22 mouse cellular contexts compared by ENCODE assay signal in the genomic region with DNA sequence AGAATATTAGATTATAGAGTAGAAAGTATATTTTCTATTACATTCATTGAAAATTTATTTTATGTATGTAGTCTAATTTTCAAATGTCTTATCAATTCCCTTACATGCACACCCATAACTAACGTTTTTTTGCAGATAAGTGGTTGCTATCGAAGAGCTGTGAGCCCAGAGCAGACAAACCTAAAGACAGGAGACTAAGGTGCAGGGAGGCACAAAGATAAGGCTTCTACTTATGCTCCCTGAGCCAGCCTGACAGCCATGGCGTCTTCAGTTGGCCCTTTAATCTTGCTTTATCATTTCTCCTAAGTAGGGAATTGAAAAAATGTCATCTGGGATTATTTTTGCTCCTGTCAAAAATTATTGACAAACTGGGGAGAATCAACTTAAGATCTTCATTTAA. TPM values are rescaled to one million over a fixed set of nuclear protein-coding genes. Genes with fewer than 3 reads are reported as not detected.
DNase-seq lines count a peak whose midpoint lies in the region; ATAC-seq and TF ChIP-seq lines count a peak whose summit lies in the region.
"Had no signal": no experiment of that assay in that cellular context is flagged by ENCODE, and none has a peak within 500 bp of the region (broad histone marks: within the 10 kb centered on the region; RNA-seq: fewer than 3 reads in every experiment).

No protein-coding gene starts in this region.

- DNase-seq in heart, postnatal 4 days = no peak
- DNase-seq in MEL (ENCODE audit: low read depth, low spot score) = peak; percentile 87
- peak; percentile 84 to 92 (median 86) for DNase-seq in liver, embryonic 14.5 days (ENCODE audit: low read depth in 3 of 3, low spot score in 3 of 3)
- DNase-seq in embryo, embryonic 10 days (ENCODE audit: low spot score) = no peak
- no peak for DNase-seq in retina, postnatal 1 day
- DNase-seq in lung, postnatal 36 days = no peak
- DNase-seq: adrenal gland, postnatal 25 days; cerebellum, adult 11 months; gastrocnemius, postnatal 10 days; kidney, adult 9 months; left cerebral cortex, postnatal 4 days; lung, adult 2 months; thymus, postnatal 25 days had no signal

- H3K27ac ChIP-seq in heart, embryonic 11.5 days (ENCODE audit: low read depth, low read length) = no peak overlapping the region
- H3K27ac ChIP-seq in MEL (ENCODE audit: control insufficient read depth, low read depth, low read length) = peak overlapping the region; percentile 98
- peak overlapping the region; percentile 93 for H3K27ac ChIP-seq in liver, embryonic 14.5 days
- H3K27ac ChIP-seq: embryonic facial prominence, embryonic 12.5 days; forebrain, embryonic 10.5 days; heart, embryonic 13.5 days; layer of hippocampus, adult 2 months had no signal

- no peak for TF ChIP-seq RAD21 in MEL (IDR thresholded peaks at IDR 0.05; ENCODE audit: low read depth, low read length)

- H3K36me3 ChIP-seq in heart, embryonic 11.5 days (ENCODE audit: control insufficient read depth, insufficient read depth, low read length) = no peaks in the 10 kb centered on the region
- H3K36me3 ChIP-seq in MEL (ENCODE audit: control insufficient read depth in 1 of 2, insufficient read depth in 2 of 2, low read length in 2 of 2) = peaks cover 16 to 69% of the 10 kb centered on the region in 2 experiments
- peaks cover 41% of the 10 kb centered on the region for H3K36me3 ChIP-seq in liver, embryonic 14.5 days (replicated peaks; ENCODE audit: control insufficient read depth, insufficient read depth, low read depth)
- H3K36me3 ChIP-seq: embryonic facial prominence, embryonic 12.5 days; forebrain, embryonic 10.5 days; heart, embryonic 13.5 days had no signal

- no peak overlapping the region for H3K4me3 ChIP-seq in heart, embryonic 11.5 days (ENCODE audit: low read depth, low read length)
- peak overlapping the region in 1 of 2 experiments; percentile 7; a peak in 1 of 4 replicates for H3K4me3 ChIP-seq in MEL (ENCODE audit: control insufficient read depth in 1 of 2, insufficient read depth in 1 of 2, low read depth in 2 of 2, low read length in 2 of 2)
- no peak overlapping the region; a peak in 1 of 4 replicates for H3K4me3 ChIP-seq in liver, embryonic 14.5 days (ENCODE audit: insufficient read depth in 1 of 2, low read depth in 2 of 2, low read length in 2 of 2)
- H3K4me3 ChIP-seq: embryonic facial prominence, embryonic 12.5 days; forebrain, embryonic 10.5 days; heart, embryonic 13.5 days; layer of hippocampus, adult 2 months had no signal

- 0 out of 2 replicates have a peak, but pooled peaks cover 3% of the 10 kb centered on the region for H3K4me1 ChIP-seq in heart, embryonic 11.5 days (ENCODE audit: control insufficient read depth, insufficient read depth, low read length)
- H3K4me1 ChIP-seq in MEL (ENCODE audit: control insufficient read depth in 1 of 2, insufficient read depth in 2 of 2, low read length in 2 of 2) = peaks cover 46 to 49% of the 10 kb centered on the region in 2 experiments
- peaks cover 54 to 58% of the 10 kb centered on the region in 2 experiments for H3K4me1 ChIP-seq in liver, embryonic 14.5 days (replicated peaks; ENCODE audit: control insufficient read depth in 2 of 2, insufficient read depth in 2 of 2, low read length in 1 of 2)
- H3K4me1 ChIP-seq: embryonic facial prominence, embryonic 12.5 days had no signal

- H3K9me3 ChIP-seq in heart, embryonic 11.5 days (replicated peaks; ENCODE audit: control insufficient read depth, low read length) = no peaks in the 10 kb centered on the region
- H3K9me3 ChIP-seq in MEL (replicated peaks; ENCODE audit: insufficient read depth, low read length) = no peaks in the 10 kb centered on the region
- H3K9me3 ChIP-seq in liver, embryonic 14.5 days (ENCODE audit: control insufficient read depth, low read length) = no peaks in the 10 kb centered on the region
- H3K9me3 ChIP-seq: embryonic facial prominence, embryonic 12.5 days; forebrain, embryonic 10.5 days; heart, embryonic 13.5 days had no signal

- H3K4me2 ChIP-seq in heart, embryonic 11.5 days = no peak overlapping the region
- H3K4me2 ChIP-seq in liver, embryonic 14.5 days (ENCODE audit: low read depth) = peak overlapping the region; percentile 74
- H3K4me2 ChIP-seq: embryonic facial prominence, embryonic 12.5 days; heart, embryonic 13.5 days had no signal

- peak; percentile 99 for TF ChIP-seq EP300 in MEL (IDR thresholded peaks at IDR 0.05; ENCODE audit: low read depth in 1 of 2, low read length in 2 of 2)
- peak; percentile 99 for TF ChIP-seq EP300 in liver, embryonic 14.5 days (IDR thresholded peaks at IDR 0.05; ENCODE audit: low read depth)

- 30% methylated on average over 3 of the region's 3 CpGs for WGBS in heart, embryonic 11.5 days (ENCODE audit: insufficient replicate concordance)
- WGBS in liver, embryonic 14.5 days (ENCODE audit: insufficient replicate concordance) = 7% methylated on average over 3 of the region's 3 CpGs

- peaks cover 50% of the 10 kb centered on the region for H3K79me2 ChIP-seq in MEL (ENCODE audit: control insufficient read depth, insufficient read depth, low read length, poor library complexity)

- no peak for TF ChIP-seq CTCF in MEL (IDR thresholded peaks at IDR 0.05 in 2 of 3, conservative IDR thresholded peaks at IDR 0.05 in 1 of 3; ENCODE audit: control insufficient read depth in 1 of 3, insufficient read depth in 1 of 3, low read depth in 2 of 3, low read length in 3 of 3, poor library complexity in 1 of 3, severe bottlenecking in 1 of 3)
- TF ChIP-seq CTCF in liver, embryonic 14.5 days (IDR thresholded peaks at IDR 0.05; ENCODE audit: low read depth) = no peak

- H3K27me3 ChIP-seq in heart, embryonic 11.5 days (ENCODE audit: control insufficient read depth, insufficient read depth, low read length) = no peaks in the 10 kb centered on the region
- H3K27me3 ChIP-seq in MEL (ENCODE audit: control insufficient read depth in 1 of 2, insufficient read depth in 2 of 2, low read length in 2 of 2) = no peaks in the 10 kb centered on the region
- no peaks in the 10 kb centered on the region for H3K27me3 ChIP-seq in liver, embryonic 14.5 days (ENCODE audit: control insufficient read depth, insufficient read depth, low read length)
- H3K27me3 ChIP-seq: embryonic facial prominence, embryonic 12.5 days; heart, embryonic 13.5 days; Patski had no signal

- no peak for TF ChIP-seq POLR2A in MEL (IDR thresholded peaks at IDR 0.05; ENCODE audit: control insufficient read depth in 1 of 2, insufficient read depth in 1 of 2, low read depth in 1 of 2, low read length in 2 of 2, poor library complexity in 1 of 2)

- peak; percentile 51; the same call in 1 of the 2 replicates for ATAC-seq in heart, embryonic 11.5 days (replicated peaks; ENCODE audit: insufficient number of reproducible peaks, low FRiP score, low TSS enrichment)
- ATAC-seq in common myeloid progenitor, adult 5-6 weeks (replicated peaks; ENCODE audit: low read depth, poor library complexity, severe bottlenecking) = peak; percentile 58
- peak; percentile 87 for ATAC-seq in liver, embryonic 14.5 days (ENCODE audit: insufficient read depth)
- ATAC-seq: activated CD4-positive, CD25-positive, alpha-beta regulatory T cell, adult 4 months; midbrain, embryonic 16.5 days; Patski had no signal

- no peak overlapping the region for H3K9ac ChIP-seq in heart, embryonic 11.5 days (ENCODE audit: low read depth, low read length)
- H3K9ac ChIP-seq in MEL (ENCODE audit: control insufficient read depth, low read depth, low read length, poor library complexity, severe bottlenecking) = no peak overlapping the region
- H3K9ac ChIP-seq in liver, embryonic 14.5 days (replicated peaks) = no peak overlapping the region
- H3K9ac ChIP-seq: embryonic facial prominence, embryonic 12.5 days; heart, embryonic 13.5 days had no signal

TF ChIP-seq in MEL, 35 proteins besides CTCF, POLR2A, EP300 and RAD21 (continues in another document):
- TF ChIP-seq RCOR1 (IDR thresholded peaks at IDR 0.05; ENCODE audit: low read depth, low read length) (peak; percentile 79), ZMIZ1 (IDR thresholded peaks at IDR 0.05; ENCODE audit: low read depth, low read length) (no peak), MAZ (IDR thresholded peaks at IDR 0.05; ENCODE audit: low read depth, low read length) (no peak), SMC3 (IDR thresholded peaks at IDR 0.05; ENCODE audit: low read depth, low read length) (no peak), POLR2AphosphoS2 (IDR thresholded peaks at IDR 0.05; ENCODE audit: low read length) (no peak), USF1 (IDR thresholded peaks at IDR 0.05; ENCODE audit: low read depth, low read length) (no peak), ETS1 (IDR thresholded peaks at IDR 0.05; ENCODE audit: low read depth, low read length) (peak; percentile 90), TBP (IDR thresholded peaks at IDR 0.05; ENCODE audit: low read depth, low read length) (peak; percentile 67), USF2 (IDR thresholded peaks at IDR 0.05; ENCODE audit: borderline replicate concordance in 1 of 2, insufficient read depth in 1 of 2, low read depth in 1 of 2, low read length in 2 of 2) (no peak), HCFC1 (IDR thresholded peaks at IDR 0.05; ENCODE audit: low read depth, low read length) (peak; percentile 34; the same call in 1 of the 2 replicates), MYC (IDR thresholded peaks at IDR 0.05; ENCODE audit: low read depth, low read length) (no peak), GABPA (IDR thresholded peaks at IDR 0.05; ENCODE audit: low read depth, low read length) (no peak), NRF1 (IDR thresholded peaks at IDR 0.05; ENCODE audit: insufficient read depth, low read depth, low read length, poor library complexity, severe bottlenecking) (no peak)

RNA-seq across cellular contexts. Expression of a gene that starts 6.6 kb away (rescaled TPM):
- polyA plus RNA-seq in heart, embryonic 11.5 days (2014; fragmentation: Nextera tagmentation; extraction: Ambion mirVana) = 9.8 and 11.0 TPM in 2 replicates
- total RNA-seq in heart, postnatal 4 days (2021) = 10 to 100 TPM in 1 of 2 experiments, 1 to 10 TPM in 1; 9.4 to 11.7 TPM
- total RNA-seq in MEL (2012; rRNA removed) = 22.2 and 30.2 TPM in 2 replicates
- 10 to 100 TPM in 1 of 2 experiments, not detected in 1; 32.0 TPM for polyA plus RNA-seq in MEL (2012; ENCODE audit: insufficient read depth in 1 of 2, insufficient read length in 2 of 2, low read depth in 1 of 2, low replicate concordance in 2 of 2, missing spikeins in 1 of 2)
- total RNA-seq in common myeloid progenitor, adult 5-6 weeks (2017) = 20.1 and 22.3 TPM in 2 replicates
- 16.9 and 24.2 TPM in 2 replicates for polyA plus RNA-seq in liver, embryonic 14.5 days (2012; rRNA removed)
- polyA plus RNA-seq in liver, embryonic 14.5 days (2014; fragmentation: Nextera tagmentation; extraction: Ambion mirVana) = 51.9 and 56.9 TPM in 2 replicates

RNA-seq across cellular contexts. Expression of a gene that starts 52.2 kb away (rescaled TPM):
- polyA plus RNA-seq in heart, embryonic 11.5 days (2014; fragmentation: Nextera tagmentation; extraction: Ambion mirVana) = 32.0 and 34.5 TPM in 2 replicates
- total RNA-seq in heart, postnatal 4 days (2021) = 10 to 100 TPM; 19.7 to 20.6 TPM
- 52.4 and 65.0 TPM in 2 replicates for total RNA-seq in MEL (2012; rRNA removed)
- 100 to 1,000 TPM in 1 of 2 experiments, not detected in 1; 107 TPM for polyA plus RNA-seq in MEL (2012; ENCODE audit: insufficient read depth in 1 of 2, insufficient read length in 2 of 2, low read depth in 1 of 2, low replicate concordance in 2 of 2, missing spikeins in 1 of 2)
- 70.9 and 81.0 TPM in 2 replicates for total RNA-seq in common myeloid progenitor, adult 5-6 weeks (2017)
- polyA plus RNA-seq in liver, embryonic 14.5 days (2012; rRNA removed) = 15.3 and 23.6 TPM in 2 replicates
- polyA plus RNA-seq in liver, embryonic 14.5 days (2014; fragmentation: Nextera tagmentation; extraction: Ambion mirVana) = 12.4 and 15.7 TPM in 2 replicates

Comparison
In these comparisons a context has a peak if more than half of its experiments do, and no peak if none do; other contexts are left out.
1. DNase-seq: peak in MEL (single experiment) and liver, embryonic 14.5 days (3 of 3); none in heart, postnatal 4 days (single experiment), embryo, embryonic 10 days (single experiment), retina, postnatal 1 day (single experiment) and lung, postnatal 36 days (single experiment).
2. Peak in every context shown above with its lines, with median percentiles within 50 percentile points of each other: ATAC-seq.